Mouse (Mus musculus) heart, postnatal 36 days (tissue): ENCODE results near the gene Slc29a1. TPM values are rescaled to one million over a fixed set of nuclear protein-coding genes. Genes with fewer than 3 reads are reported as not detected.
"Not testable (repeated sequence)": the region's sequence is repeated elsewhere in the genome, so short reads cannot be mapped to it uniquely, and the experiment has no call there.

Experiments used
- DNase-seq, 2 experiments: peaks; one replicate each; pipeline ENCODE4 v3.0.0; 2021 to 2022
- intact Hi-C: fragments of 180-260 bp; cut with DNase I; formaldehyde crosslinking; loops from one replicate; pipeline ENCODE4 v1.15.1; 2025
- total RNA-seq, 2 experiments: library from RNA; stranded (reverse); gene quantifications; 2 replicates each; pipeline ENCODE4 v1.2.3; 2021

The Slc29a1 gene
- total RNA-seq: 10 to 100 TPM; 66.7 to 73.5 TPM

GRCm38 (mm10) chr17:45599446-45600242 is at the start of gene Slc29a1:
TSS of gene Slc29a1 (minus strand) at chr17:45599606.
- DNase-seq: peak; percentile 66 to 69
- intact Hi-C loops: no loop called here

GRCm38 (mm10) chr17:45644185-45644584 is 44.8 kb upstream of the Slc29a1 start:
- intact Hi-C loops: loop anchor here (5.0 kb wide), 1 partner anchor 167 kb away; the partner anchor contains the start of gene Spats1

GRCm38 (mm10) chr17:45642701-45643100 is 43.3 kb upstream of the Slc29a1 start:
- DNase-seq: peak; percentile 72 to 81
- intact Hi-C loops: loop anchor here (2.0 to 5.0 kb wide), 3 partner anchors 60 to 165 kb away; partner anchors contain the start of gene Spats1

More at GRCm38 (mm10) chr17:45644185-45644584, 44.8 kb upstream of the Slc29a1 start:
- no peak for DNase-seq

GRCm38 (mm10) chr17:45641981-45642380 is 42.6 kb upstream of the Slc29a1 start:
- intact Hi-C loops: loop anchor here (2.0 to 5.0 kb wide), 3 partner anchors 59 to 165 kb away; partner anchors contain the start of gene Spats1
- no peak for DNase-seq

GRCm38 (mm10) chr17:45638596-45639295 is 39.3 kb upstream of the Slc29a1 start:
- intact Hi-C loops: no loop called here
- no peak for DNase-seq

GRCm38 (mm10) chr17:45634033-45634432 is 34.6 kb upstream of the Slc29a1 start:
- no peak for DNase-seq
- intact Hi-C loops: no loop called here

- intact Hi-C loops: no loop called here
- DNase-seq: no peak
Observed at GRCm38 (mm10) chr17:45631940-45632339, 32.5 kb upstream of the Slc29a1 start.

GRCm38 (mm10) chr17:45630992-45631391 is 31.6 kb upstream of the Slc29a1 start:
- intact Hi-C loops: no loop called here
- no peak for DNase-seq

- DNase-seq: peak; percentile 63 to 70
- intact Hi-C loops: no loop called here
Observed at GRCm38 (mm10) chr17:45629861-45630694, 30.7 kb upstream of the Slc29a1 start.

- DNase-seq: peak in 1 of 2 experiments; percentile 8
- intact Hi-C loops: no loop called here
Observed at GRCm38 (mm10) chr17:45628885-45629855, 29.8 kb upstream of the Slc29a1 start.

- DNase-seq: no peak
- intact Hi-C loops: no loop called here
Observed at GRCm38 (mm10) chr17:45628160-45628559, 28.8 kb upstream of the Slc29a1 start.

- DNase-seq: peak; percentile 66 to 74
- intact Hi-C loops: loop anchor here (1.0 kb wide), 1 partner anchor 45 kb away; no protein-coding TSS in a partner anchor
Observed at GRCm38 (mm10) chr17:45626577-45627134, 27.2 kb upstream of the Slc29a1 start.

- DNase-seq, intact Hi-C loops: not testable (repeated sequence)
Observed at GRCm38 (mm10) chr17:45623425-45623824, 24.0 kb upstream of the Slc29a1 start.

- peak; percentile 50 to 65 for DNase-seq
- intact Hi-C loops: no loop called here
Observed at GRCm38 (mm10) chr17:45619386-45620256, 20.2 kb upstream of the Slc29a1 start.

GRCm38 (mm10) chr17:45618941-45619385 is 19.6 kb upstream of the Slc29a1 start:
- DNase-seq: peak; percentile 57 to 61
- intact Hi-C loops: no loop called here

GRCm38 (mm10) chr17:45617655-45618054 is 18.2 kb upstream of the Slc29a1 start:
- DNase-seq: no peak
- intact Hi-C loops: no loop called here

GRCm38 (mm10) chr17:45616679-45617078 is 17.3 kb upstream of the Slc29a1 start:
- intact Hi-C loops: no loop called here
- no peak for DNase-seq
